Mouse (Mus musculus) adrenal gland, postnatal 25 days (tissue): ENCODE results near the gene Foxp4. TPM values are rescaled to one million over a fixed set of nuclear protein-coding genes. Genes with fewer than 3 reads are reported as not detected.

Experiments
- DNase-seq: peaks from one replicate; pipeline ENCODE4 v3.0.0; 2021; ENCODE audit warnings: mixed read lengths
- long read RNA-seq: library from polyadenylated mRNA; stranded (forward); transcript quantifications from one replicate; pipeline ENCODE4 v2.0.0, GENCODE M21; 2021
- total RNA-seq: library from RNA; stranded (reverse); gene quantifications from 2 replicates; pipeline ENCODE4 v1.2.3, GENCODE M21; 2021

Gene Foxp4
- total RNA-seq: 25.1 and 33.4 TPM in 2 replicates
- long read RNA-seq, partial matches to known transcripts: 3 of 6 reads
- long read RNA-seq, other reads (novel, unspliced or antisense): 2 of 6 reads

GRCm38 (mm10) chr17:47924383-47925339, at the start of gene Foxp4:
TSS of gene Foxp4 (minus strand) at chr17:47924645.
- peak; percentile 84 for DNase-seq

- peak; percentile 67 for DNase-seq
Measured at GRCm38 (mm10) chr17:47973563-47974472, 49.4 kb upstream of the Foxp4 start.

GRCm38 (mm10) chr17:47965885-47966505, 41.5 kb upstream of the Foxp4 start:
- no peak for DNase-seq

- no peak for DNase-seq
Measured at GRCm38 (mm10) chr17:47958046-47958790, 33.8 kb upstream of the Foxp4 start.

GRCm38 (mm10) chr17:47956486-47956885, 32.0 kb upstream of the Foxp4 start:
- no peak for DNase-seq

GRCm38 (mm10) chr17:47955054-47955741, 30.8 kb upstream of the Foxp4 start:
- no peak for DNase-seq

GRCm38 (mm10) chr17:47953231-47953630, 28.8 kb upstream of the Foxp4 start:
- no peak for DNase-seq

- DNase-seq: peak; percentile 23
Measured at GRCm38 (mm10) chr17:47952368-47953081, 28.1 kb upstream of the Foxp4 start.

- DNase-seq: no peak
Measured at GRCm38 (mm10) chr17:47951452-47951851, 27.0 kb upstream of the Foxp4 start.

GRCm38 (mm10) chr17:47950831-47951230, 26.4 kb upstream of the Foxp4 start:
- no peak for DNase-seq

GRCm38 (mm10) chr17:47949441-47949840, 25.0 kb upstream of the Foxp4 start:
- DNase-seq: peak; percentile 17

- DNase-seq: no peak
Measured at GRCm38 (mm10) chr17:47948753-47949152, 24.3 kb upstream of the Foxp4 start.

- no peak for DNase-seq
Measured at GRCm38 (mm10) chr17:47946921-47947420, 22.5 kb upstream of the Foxp4 start.

- no peak for DNase-seq
Measured at GRCm38 (mm10) chr17:47946111-47946510, 21.7 kb upstream of the Foxp4 start.

- no peak for DNase-seq
Measured at GRCm38 (mm10) chr17:47943103-47943870, 18.8 kb upstream of the Foxp4 start.

- no peak for DNase-seq
Measured at GRCm38 (mm10) chr17:47942008-47942407, 17.6 kb upstream of the Foxp4 start.

GRCm38 (mm10) chr17:47938839-47939238, 14.4 kb upstream of the Foxp4 start:
- no peak for DNase-seq

GRCm38 (mm10) chr17:47937926-47938600, 13.6 kb upstream of the Foxp4 start:
- no peak for DNase-seq
